Mouse (Mus musculus): ENCODE measurements around the gene Pitpnb. TPM values are rescaled to one million over a fixed set of nuclear protein-coding genes. Genes with fewer than 3 reads are reported as not detected.
A peak's percentile ranks its signal among the peaks of the same experiment; 100 is the strongest.

The Pitpnb gene
- polyA plus RNA-seq, 1 experiment from 2014 or later = 61.0 TPM

DNA sequence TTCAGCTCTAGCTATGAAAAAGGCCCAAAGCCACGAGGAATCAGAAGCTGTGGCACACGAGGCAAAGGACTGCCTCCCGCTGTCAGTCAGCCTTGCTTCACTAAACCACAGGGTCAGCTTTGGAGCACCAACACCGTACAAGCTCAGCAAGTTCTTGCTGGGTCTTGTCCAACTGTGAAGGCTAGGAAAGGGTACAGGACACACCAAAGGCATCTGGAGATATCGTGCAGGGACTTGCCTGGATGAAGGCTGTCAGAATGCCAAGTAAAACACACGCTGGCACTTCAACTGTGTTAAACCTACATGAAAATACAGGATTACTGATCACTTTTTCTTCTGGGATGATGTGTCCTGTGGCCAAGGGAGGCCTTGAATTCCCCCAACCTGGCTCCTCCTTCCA is 20.4 kb upstream of the Pitpnb start:
- H3K36me3 ChIP-seq = no peaks in the 10 kb centered on the region
- no peaks in the 10 kb centered on the region for H3K4me1 ChIP-seq (replicated peaks)
- WGBS = 45% methylated on average over 6 of the region's 6 CpGs
- no peak overlapping the region for H3K9ac ChIP-seq
- H3K4me3 ChIP-seq = no peak overlapping the region
- H3K27me3 ChIP-seq = no peaks in the 10 kb centered on the region
- H3K27ac ChIP-seq = peak overlapping the region; percentile 26; the same call in 1 of the 2 replicates
- H3K9me3 ChIP-seq (replicated peaks) = no peaks in the 10 kb centered on the region; the same call in 1 of the 2 replicates
- H3K4me2 ChIP-seq = no peak overlapping the region
- ATAC-seq (replicated peaks; ENCODE audit: insufficient number of reproducible peaks, insufficient read depth, low FRiP score, low read depth) = no peak; the same call in 1 of the 2 replicates

- Histone ChIP-seq H3K36me3 (no peaks in the 10 kb centered on the region), H3K9ac (no peak overlapping the region), H3K9me3 (replicated peaks) (no peaks in the 10 kb centered on the region; the same call in 1 of the 2 replicates), H3K27me3 (no peaks in the 10 kb centered on the region), H3K4me1 (replicated peaks) (no peaks in the 10 kb centered on the region), H3K27ac (no peak overlapping the region), H3K4me3 (no peak overlapping the region), H3K4me2 (no peak overlapping the region)
- 77% methylated on average over 9 of the region's 9 CpGs for WGBS
- no peak for ATAC-seq (replicated peaks; ENCODE audit: insufficient number of reproducible peaks, insufficient read depth, low FRiP score, low read depth)
Measured at GRCm38 (mm10) chr5:111313833-111314232, 16.7 kb upstream of the Pitpnb start.

DNA sequence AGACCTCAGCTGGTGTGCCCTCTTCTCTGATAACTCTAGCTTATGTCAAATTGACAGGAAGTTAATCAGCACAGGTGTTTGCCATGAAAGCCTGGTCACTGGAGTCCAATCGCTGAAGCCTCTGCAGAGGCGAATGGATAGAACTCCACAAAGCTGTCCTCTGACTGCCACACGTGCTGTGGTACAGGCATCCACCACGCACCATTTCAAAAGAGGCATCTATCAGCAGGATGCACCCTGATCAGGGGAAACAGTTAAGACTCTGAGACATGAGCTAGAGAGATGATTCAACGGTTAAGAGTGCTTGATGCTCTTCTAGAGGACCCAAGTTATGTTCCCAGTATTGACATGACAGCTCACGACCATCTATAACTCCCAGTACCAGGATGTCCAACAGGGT is 15.5 kb upstream of the Pitpnb start:
- no peak overlapping the region for H3K27ac ChIP-seq
- H3K4me1 ChIP-seq (replicated peaks) = no peaks in the 10 kb centered on the region
- no peak overlapping the region for H3K4me2 ChIP-seq
- no peaks in the 10 kb centered on the region for H3K36me3 ChIP-seq
- no peak overlapping the region for H3K4me3 ChIP-seq
- no peak for ATAC-seq (replicated peaks; ENCODE audit: insufficient number of reproducible peaks, insufficient read depth, low FRiP score, low read depth)
- no peaks in the 10 kb centered on the region; the same call in 1 of the 2 replicates for H3K9me3 ChIP-seq (replicated peaks)
- WGBS = 79% methylated on average over 6 of the region's 6 CpGs
- H3K27me3 ChIP-seq = no peaks in the 10 kb centered on the region
- H3K9ac ChIP-seq = no peak overlapping the region

DNA sequence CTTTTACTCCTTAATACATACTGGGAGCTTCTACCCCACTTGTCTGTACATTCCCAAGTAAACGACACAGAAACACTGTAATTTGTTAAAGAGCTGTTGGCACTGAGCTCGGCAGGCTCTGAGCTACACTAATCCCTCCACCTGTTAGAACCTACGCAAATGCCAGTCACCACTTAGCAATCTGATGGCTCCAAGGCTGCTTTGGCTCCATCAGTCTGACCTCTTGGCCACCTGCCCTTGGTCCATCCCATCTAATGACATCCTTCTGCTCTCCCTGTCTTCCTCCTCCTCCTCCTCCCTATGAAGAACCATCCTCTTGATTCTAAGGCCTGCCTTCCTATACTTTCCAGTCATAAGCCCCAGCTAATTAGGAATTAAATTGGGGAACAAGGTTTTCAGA is 13.0 kb upstream of the Pitpnb start:
- no peaks in the 10 kb centered on the region for H3K4me1 ChIP-seq (replicated peaks)
- H3K9me3 ChIP-seq (replicated peaks) = no peaks in the 10 kb centered on the region; the same call in 1 of the 2 replicates
- H3K36me3 ChIP-seq = no peaks in the 10 kb centered on the region
- no peak for ATAC-seq (replicated peaks; ENCODE audit: insufficient number of reproducible peaks, insufficient read depth, low FRiP score, low read depth)
- no peak overlapping the region for H3K27ac ChIP-seq
- no peaks in the 10 kb centered on the region for H3K27me3 ChIP-seq
- no peak overlapping the region for H3K4me2 ChIP-seq
- no peak overlapping the region for H3K9ac ChIP-seq
- WGBS = 66% methylated on average over 3 of the region's 3 CpGs
- H3K4me3 ChIP-seq = no peak overlapping the region

DNA sequence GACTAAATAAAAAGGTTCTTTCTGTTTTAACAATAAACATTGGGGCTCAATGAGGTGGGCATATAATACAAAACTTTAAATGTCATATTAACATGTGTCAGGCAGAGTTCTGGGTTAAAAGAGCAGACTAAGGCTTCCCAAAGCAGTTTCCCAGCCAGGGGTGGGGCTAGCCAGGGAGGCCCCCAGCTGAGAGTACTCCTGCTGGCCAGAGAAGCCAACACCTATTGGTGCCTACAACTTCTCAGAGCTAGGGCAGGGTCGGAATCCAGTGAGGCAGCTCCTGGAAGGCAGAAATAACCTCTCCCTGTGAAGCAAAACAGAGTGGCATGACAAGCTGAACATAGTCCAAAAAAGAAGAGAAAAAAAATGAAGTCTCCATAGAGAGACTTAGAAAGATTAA is 11.6 kb upstream of the Pitpnb start:
- no peaks in the 10 kb centered on the region; the same call in 1 of the 2 replicates for H3K9me3 ChIP-seq (replicated peaks)
- no peaks in the 10 kb centered on the region for H3K4me1 ChIP-seq (replicated peaks)
- no peak for ATAC-seq (replicated peaks; ENCODE audit: insufficient number of reproducible peaks, insufficient read depth, low FRiP score, low read depth)
- no peaks in the 10 kb centered on the region for H3K36me3 ChIP-seq
- no peak overlapping the region for H3K4me3 ChIP-seq
- no peaks in the 10 kb centered on the region for H3K27me3 ChIP-seq
- WGBS = 29% methylated on average over 1 of the region's 1 CpGs
- no peak overlapping the region for H3K27ac ChIP-seq
- H3K9ac ChIP-seq = no peak overlapping the region
- H3K4me2 ChIP-seq = no peak overlapping the region

- H3K4me2 ChIP-seq = no peak overlapping the region
- H3K9ac ChIP-seq = no peak overlapping the region
- H3K36me3 ChIP-seq = no peaks in the 10 kb centered on the region
- H3K27ac ChIP-seq = no peak overlapping the region
- WGBS = 16% methylated on average over 1 of the region's 1 CpGs
- H3K27me3 ChIP-seq = no peaks in the 10 kb centered on the region
- no peak for ATAC-seq (replicated peaks; ENCODE audit: insufficient number of reproducible peaks, insufficient read depth, low FRiP score, low read depth)
- peaks cover 5% of the 10 kb centered on the region for H3K4me1 ChIP-seq (replicated peaks)
- H3K9me3 ChIP-seq (replicated peaks) = no peaks in the 10 kb centered on the region
- H3K4me3 ChIP-seq = no peak overlapping the region
Measured at GRCm38 (mm10) chr5:111325813-111326212, 4.8 kb upstream of the Pitpnb start.

DNA sequence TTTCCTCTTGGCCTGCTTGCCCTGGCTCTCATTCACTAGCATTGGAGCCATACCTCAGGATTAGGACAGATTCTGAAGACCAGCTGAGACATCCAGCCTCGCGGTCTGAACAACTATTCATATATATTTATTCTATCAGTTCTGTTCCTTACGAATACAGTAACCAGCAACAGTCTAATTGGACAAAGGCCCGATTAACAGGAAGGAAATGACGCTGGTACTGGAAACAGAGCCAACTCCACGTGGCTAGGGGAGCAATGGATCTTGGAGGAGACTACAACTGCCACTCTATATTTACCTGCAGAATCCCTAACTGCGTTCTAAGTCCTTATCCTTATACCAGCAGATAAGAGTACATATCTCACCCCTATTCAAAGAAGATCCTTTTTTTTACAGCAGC is 3.1 kb upstream of the Pitpnb start:
- no peak overlapping the region for H3K4me3 ChIP-seq
- no peaks in the 10 kb centered on the region for H3K27me3 ChIP-seq
- WGBS = 69% methylated on average over 7 of the region's 7 CpGs
- peaks cover 16% of the 10 kb centered on the region for H3K4me1 ChIP-seq (replicated peaks)
- no peak overlapping the region for H3K9ac ChIP-seq
- H3K9me3 ChIP-seq (replicated peaks) = no peaks in the 10 kb centered on the region
- no peak for ATAC-seq (replicated peaks; ENCODE audit: insufficient number of reproducible peaks, insufficient read depth, low FRiP score, low read depth)
- H3K4me2 ChIP-seq = no peak overlapping the region
- no peak overlapping the region for H3K27ac ChIP-seq
- H3K36me3 ChIP-seq = no peaks in the 10 kb centered on the region

DNA sequence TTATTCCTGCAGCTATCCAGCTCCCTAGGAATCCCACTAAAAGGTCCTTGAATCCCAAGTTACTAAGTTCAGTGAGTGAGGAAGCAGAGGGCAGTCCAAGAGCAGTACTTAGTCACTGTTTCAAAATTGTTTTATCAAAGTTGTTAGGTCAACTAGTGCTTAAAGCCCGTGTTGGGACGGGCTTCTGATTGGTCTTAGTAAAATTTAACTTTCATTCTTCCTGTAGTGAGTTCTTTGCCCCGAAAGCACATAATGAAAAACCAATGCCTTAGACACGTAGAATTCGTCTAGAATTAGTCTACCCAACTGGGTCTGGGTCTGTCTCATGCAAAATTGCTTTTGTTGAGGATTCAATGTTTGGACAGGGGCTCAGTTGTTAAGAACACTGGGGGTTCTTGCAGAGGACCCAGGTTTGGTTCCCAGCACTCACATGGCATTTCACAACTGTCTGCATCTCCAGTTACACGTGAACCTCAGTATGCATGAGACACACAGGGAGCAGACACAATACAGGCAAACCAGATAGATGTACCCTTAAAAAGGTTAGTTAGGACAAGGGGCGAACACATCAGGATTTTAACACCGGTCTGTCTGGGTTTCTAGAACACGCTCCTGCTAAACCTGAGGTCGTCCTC is 664 bp upstream of the Pitpnb start:
- H3K4me1 ChIP-seq (replicated peaks) = peaks cover 17% of the 10 kb centered on the region
- ATAC-seq (replicated peaks; ENCODE audit: insufficient number of reproducible peaks, insufficient read depth, low FRiP score, low read depth) = no peak
- peaks cover 4% of the 10 kb centered on the region; the same call in 1 of the 2 replicates for H3K36me3 ChIP-seq
- H3K27me3 ChIP-seq = no peaks in the 10 kb centered on the region
- peak overlapping the region; percentile 83 for H3K27ac ChIP-seq
- H3K9me3 ChIP-seq (replicated peaks) = no peaks in the 10 kb centered on the region
- WGBS = 24% methylated on average over 10 of the region's 10 CpGs
- peak overlapping the region; percentile 90 for H3K4me3 ChIP-seq
- peak overlapping the region; percentile 78 for H3K4me2 ChIP-seq
- peak overlapping the region; percentile 61 for H3K9ac ChIP-seq

DNA sequence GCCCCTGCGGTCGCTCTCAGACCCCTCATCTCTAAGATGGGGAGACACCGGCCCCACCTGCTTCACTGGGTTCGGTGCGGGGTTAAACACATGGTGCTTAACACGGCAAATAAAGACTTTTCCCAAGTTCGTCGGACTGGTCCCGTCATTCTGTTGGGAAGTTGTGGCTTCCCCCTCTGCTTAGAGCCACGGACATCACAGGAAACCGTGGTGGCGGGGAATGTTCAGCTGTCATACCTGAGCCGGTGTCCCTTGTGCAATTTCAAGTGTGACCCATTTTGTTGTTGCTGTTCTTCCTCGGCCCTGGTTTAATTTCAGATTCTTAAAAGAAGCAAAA is 504 bp downstream of the Pitpnb start:
- Histone ChIP-seq H3K27me3 (no peaks in the 10 kb centered on the region), H3K4me3 (peak overlapping the region; percentile 90), H3K27ac (peak overlapping the region; percentile 84), H3K9ac (peak overlapping the region; percentile 96), H3K4me1 (replicated peaks) (peaks cover 20% of the 10 kb centered on the region), H3K4me2 (peak overlapping the region; percentile 81), H3K9me3 (replicated peaks) (no peaks in the 10 kb centered on the region), H3K36me3 (peaks cover 4% of the 10 kb centered on the region; the same call in 1 of the 2 replicates)
- ATAC-seq (replicated peaks; ENCODE audit: insufficient number of reproducible peaks, insufficient read depth, low FRiP score, low read depth) = no peak; the same call in 1 of the 2 replicates
- WGBS = under 1% methylated on average over 14 of the region's 14 CpGs

- WGBS = 67% methylated on average over 8 of the region's 8 CpGs
- H3K4me2 ChIP-seq = no peak overlapping the region
- H3K4me3 ChIP-seq = no peak overlapping the region
- peaks cover 21% of the 10 kb centered on the region; the same call in 1 of the 2 replicates for H3K36me3 ChIP-seq
- H3K9me3 ChIP-seq (replicated peaks) = no peaks in the 10 kb centered on the region
- peaks cover 17% of the 10 kb centered on the region for H3K4me1 ChIP-seq (replicated peaks)
- H3K9ac ChIP-seq = no peak overlapping the region
- H3K27ac ChIP-seq = no peak overlapping the region
- H3K27me3 ChIP-seq = no peaks in the 10 kb centered on the region
- ATAC-seq (replicated peaks; ENCODE audit: insufficient number of reproducible peaks, insufficient read depth, low FRiP score, low read depth) = no peak
Measured at GRCm38 (mm10) chr5:111335939-111336691, 5.6 kb downstream of the Pitpnb start.

GRCm38 (mm10) chr5:111341609-111342008 is 11.0 kb downstream of the Pitpnb start:
- Histone ChIP-seq H3K4me1 (replicated peaks) (no peaks in the 10 kb centered on the region), H3K4me3 (no peak overlapping the region), H3K27me3 (no peaks in the 10 kb centered on the region), H3K4me2 (no peak overlapping the region), H3K36me3 (peaks cover 21% of the 10 kb centered on the region), H3K9ac (no peak overlapping the region), H3K27ac (no peak overlapping the region), H3K9me3 (replicated peaks) (no peaks in the 10 kb centered on the region)
- 49% methylated on average over 5 of the region's 5 CpGs for WGBS
- ATAC-seq (replicated peaks; ENCODE audit: insufficient number of reproducible peaks, insufficient read depth, low FRiP score, low read depth) = no peak

All from heart, embryonic 15.5 days (tissue).